Mouse (Mus musculus) adrenal gland, postnatal 25 days (tissue): ENCODE measurements at regions not wholly inside any gene's neighbourhood (a gene's known extent, or its start where the extent isn't known, plus 50 kb on each side); places are given as distances from the start of the nearest gene placed in this dataset.
A peak's percentile ranks its signal among the peaks of the same experiment; 100 is the strongest.

Source experiments
- DNase-seq: peaks from one replicate; pipeline ENCODE4 v3.0.0; 2021; ENCODE audit warnings: mixed read lengths

- DNase-seq, result no peak
These were observed 196.1 kb upstream of the Jade1 start for GRCm38 (mm10) chr3:41359458-41359857.

- DNase-seq, result no peak
These were observed 202.5 kb upstream of the Jade1 start for GRCm38 (mm10) chr3:41353021-41353420.

- no peak for DNase-seq
These were observed 203.7 kb upstream of the Jade1 start for GRCm38 (mm10) chr3:41351786-41352185.

- DNase-seq, result no peak
These were observed 204.3 kb upstream of the Jade1 start for GRCm38 (mm10) chr3:41351091-41351685.

- DNase-seq, result no peak
These were observed 205.2 kb upstream of the Jade1 start for GRCm38 (mm10) chr3:41350331-41350730.

GRCm38 (mm10) chr3:41348795-41349194 lies 206.7 kb upstream of the Jade1 start:
- DNase-seq, result peak; percentile 53

GRCm38 (mm10) chr3:41346863-41347262 lies 208.7 kb upstream of the Jade1 start:
- no peak for DNase-seq

- no peak for DNase-seq
These were observed 212.1 kb upstream of the Jade1 start for GRCm38 (mm10) chr3:41343431-41343830.

GRCm38 (mm10) chr3:41332481-41332880 lies 223.1 kb upstream of the Jade1 start:
- DNase-seq, result no peak

GRCm38 (mm10) chr3:41330356-41330755 lies 225.2 kb upstream of the Jade1 start:
- DNase-seq, result no peak

- DNase-seq, result no peak
These were observed 226.7 kb upstream of the Jade1 start for GRCm38 (mm10) chr3:41328828-41329227.

GRCm38 (mm10) chr3:41326211-41327104 lies 229.1 kb upstream of the Jade1 start:
- no peak for DNase-seq

GRCm38 (mm10) chr3:41321808-41322207 lies 233.7 kb upstream of the Jade1 start:
- DNase-seq, result no peak

GRCm38 (mm10) chr3:41319214-41319856 lies 236.2 kb upstream of the Jade1 start:
- no peak for DNase-seq

- DNase-seq, result no peak
These were observed 235.6 kb upstream of the Pgrmc2 start for GRCm38 (mm10) chr3:41318232-41319131.

- no peak for DNase-seq
These were observed 234.3 kb upstream of the Pgrmc2 start for GRCm38 (mm10) chr3:41317170-41317569.

- DNase-seq, result no peak
These were observed 229.6 kb upstream of the Pgrmc2 start for GRCm38 (mm10) chr3:41312492-41312891.

GRCm38 (mm10) chr3:41307400-41308028 lies 224.7 kb upstream of the Pgrmc2 start:
- DNase-seq, result no peak

GRCm38 (mm10) chr3:41302805-41303204 lies 220.0 kb upstream of the Pgrmc2 start:
- DNase-seq, result no peak

- DNase-seq, result no peak
These were observed 215.9 kb upstream of the Pgrmc2 start for GRCm38 (mm10) chr3:41298776-41299175.

- no peak for DNase-seq
These were observed 213.4 kb upstream of the Pgrmc2 start for GRCm38 (mm10) chr3:41296152-41296809.
